Mouse (Mus musculus): Measurements from ENCODE around the gene Wif1.

DNA sequence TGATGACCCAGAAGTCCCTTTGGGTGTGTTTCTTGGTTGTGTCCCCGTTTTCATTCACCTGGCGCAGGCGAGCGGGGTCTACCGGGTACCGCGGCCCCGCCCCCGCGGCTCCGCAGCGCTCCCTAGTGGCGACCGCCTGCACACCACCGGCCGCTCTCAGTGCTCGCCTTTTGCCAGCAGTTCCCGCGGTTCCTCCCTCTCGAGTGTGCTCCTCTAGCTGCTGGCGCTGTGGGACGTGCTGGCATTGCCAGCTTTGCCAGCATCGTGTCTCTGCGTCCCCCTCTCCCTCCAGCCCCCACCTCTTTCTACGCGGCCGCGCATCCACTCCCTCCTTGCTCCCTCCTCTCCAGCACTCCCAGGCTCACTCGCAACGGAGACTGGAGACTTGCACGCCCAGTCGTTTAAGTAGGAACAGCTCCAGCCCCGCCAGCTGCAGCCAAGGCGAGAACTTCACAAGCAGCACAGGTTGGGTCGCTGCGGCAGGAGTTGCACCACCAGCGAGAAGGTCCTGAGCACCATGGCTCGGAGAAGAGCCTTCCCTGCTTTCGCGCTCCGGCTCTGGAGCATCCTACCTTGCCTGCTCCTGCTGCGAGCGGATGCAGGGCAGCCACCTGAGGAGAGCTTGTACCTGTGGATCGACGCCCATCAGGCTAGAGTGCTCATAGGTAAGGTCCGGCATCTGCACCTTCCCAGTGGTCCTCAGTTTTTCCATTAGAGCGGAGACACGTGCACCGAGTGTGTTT, at the start of gene Wif1:
- TF ChIP-seq EP300 (IDR thresholded peaks at IDR 0.05; ENCODE audit: low read depth) (no peak), CTCF (IDR thresholded peaks at IDR 0.05; ENCODE audit: low read depth) (peak; percentile 89)
